Mouse (Mus musculus) left cerebral cortex, postnatal 25 days (tissue): ENCODE data around the gene Vmn1r60. TPM values are rescaled to one million over a fixed set of nuclear protein-coding genes. Genes with fewer than 3 reads are reported as not detected.
"Not testable (repeated sequence)": the region's sequence is repeated elsewhere in the genome, so short reads cannot be mapped to it uniquely, and the experiment has no call there.

Source experiments
- DNase-seq, 2 experiments: peaks; one replicate each; pipeline ENCODE4 v3.0.0; 2022; ENCODE audit warnings: low spot score in 2 of 2, mixed read lengths in 1 of 2
- intact Hi-C: fragments of 180-260 bp; cut with DNase I; formaldehyde crosslinking; loops from one replicate; pipeline ENCODE4 v1.15.1; 2025
- total RNA-seq, 2 experiments: library from RNA; stranded (reverse); gene quantifications; 2 replicates each; pipeline ENCODE4 v1.2.3; 2021

Vmn1r60 gene
- total RNA-seq = not detected

DNA sequence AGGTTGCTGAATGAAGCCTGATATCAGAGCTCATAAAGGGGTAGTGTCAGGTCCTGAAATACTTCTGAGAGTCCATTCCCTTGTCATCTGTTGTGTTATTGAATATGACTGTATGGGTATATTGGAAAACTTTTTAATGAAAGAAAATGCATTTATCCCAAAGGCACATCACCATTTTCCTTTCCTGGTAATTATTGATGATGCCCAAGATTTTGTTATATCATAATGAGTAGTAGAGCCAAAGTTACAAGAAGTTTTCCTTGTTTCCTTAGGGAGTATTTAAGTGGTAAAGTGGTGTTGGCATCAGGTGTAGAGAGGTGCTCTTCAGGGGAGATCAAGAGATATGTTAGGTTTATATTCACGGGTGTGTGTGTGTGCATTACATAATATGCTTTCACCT lies at the start of gene Vmn1r60:
Vmn1r60 (minus strand) TSS at position 101 of the 400 bp plus-strand sequence.
- intact Hi-C loops, DNase-seq: not testable (repeated sequence)

DNA sequence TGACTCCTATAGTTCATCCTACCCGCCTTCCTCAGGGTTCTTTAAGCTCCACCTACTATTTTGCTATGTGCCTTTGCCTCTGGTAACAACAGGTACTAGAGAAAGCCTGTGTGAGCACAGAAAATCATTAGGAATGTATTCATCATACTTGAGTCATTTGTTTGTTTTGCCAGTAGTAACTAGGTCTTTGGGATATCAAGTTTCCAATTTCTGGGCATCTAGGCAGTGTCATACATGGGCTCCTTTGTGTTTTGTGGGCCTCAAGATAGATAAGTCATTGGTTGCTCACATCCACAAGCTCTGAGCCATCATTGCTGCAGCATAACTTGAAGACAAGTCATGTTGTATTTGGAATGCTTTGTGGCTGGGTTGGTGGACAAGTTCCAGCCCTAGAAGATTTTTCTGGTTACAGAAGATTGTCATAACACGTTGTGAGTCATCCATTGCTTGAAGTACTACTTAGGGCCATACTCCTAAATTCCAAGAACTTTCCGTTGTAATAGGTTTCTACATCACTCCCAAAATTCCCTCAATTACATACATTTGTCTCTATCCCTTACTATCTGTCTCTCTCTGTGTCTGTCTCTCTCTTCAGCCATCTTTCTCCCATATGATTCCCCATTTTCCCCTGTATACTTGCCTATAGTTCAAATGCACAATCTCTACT lies 6.2 kb downstream of the Vmn1r60 start:
- DNase-seq, intact Hi-C loops: not testable (repeated sequence)

GRCm38 (mm10) chr7:5493856-5494255 lies 53.3 kb downstream of the Vmn1r60 start, which contains the start of gene Vmn2r28:
Gene Vmn2r28, minus strand, starts transcription at chr7:5493956.
- intact Hi-C loops, DNase-seq: not testable (repeated sequence)

Other genes starting within 250 kb of the Vmn1r60 start
- gene Gm5065, start 196.8 kb downstream of the Vmn1r60 start, total RNA-seq = not detected
- not detected for gene Nlrp2, start 196.3 kb downstream of the Vmn1r60 start, total RNA-seq
- not detected for gene Vmn1r58, start 133.9 kb downstream of the Vmn1r60 start, total RNA-seq
- not detected for gene Vmn1r59, start 90.5 kb downstream of the Vmn1r60 start, total RNA-seq
- not detected for gene Vmn2r28, start 53.4 kb downstream of the Vmn1r60 start, total RNA-seq
- gene Vmn1r61, start 66.0 kb upstream of the Vmn1r60 start, total RNA-seq = not detected
- not detected for gene Vmn1r62, start 126.3 kb upstream of the Vmn1r60 start, total RNA-seq